Mouse (Mus musculus): ENCODE measurements around the gene Cd109. TPM values are rescaled to one million over a fixed set of nuclear protein-coding genes. Genes with fewer than 3 reads are reported as not detected.
A peak's percentile ranks its signal among the peaks of the same experiment; 100 is the strongest.

Cd109 gene
- polyA plus RNA-seq, 1 experiment = 4.1 TPM

DNA sequence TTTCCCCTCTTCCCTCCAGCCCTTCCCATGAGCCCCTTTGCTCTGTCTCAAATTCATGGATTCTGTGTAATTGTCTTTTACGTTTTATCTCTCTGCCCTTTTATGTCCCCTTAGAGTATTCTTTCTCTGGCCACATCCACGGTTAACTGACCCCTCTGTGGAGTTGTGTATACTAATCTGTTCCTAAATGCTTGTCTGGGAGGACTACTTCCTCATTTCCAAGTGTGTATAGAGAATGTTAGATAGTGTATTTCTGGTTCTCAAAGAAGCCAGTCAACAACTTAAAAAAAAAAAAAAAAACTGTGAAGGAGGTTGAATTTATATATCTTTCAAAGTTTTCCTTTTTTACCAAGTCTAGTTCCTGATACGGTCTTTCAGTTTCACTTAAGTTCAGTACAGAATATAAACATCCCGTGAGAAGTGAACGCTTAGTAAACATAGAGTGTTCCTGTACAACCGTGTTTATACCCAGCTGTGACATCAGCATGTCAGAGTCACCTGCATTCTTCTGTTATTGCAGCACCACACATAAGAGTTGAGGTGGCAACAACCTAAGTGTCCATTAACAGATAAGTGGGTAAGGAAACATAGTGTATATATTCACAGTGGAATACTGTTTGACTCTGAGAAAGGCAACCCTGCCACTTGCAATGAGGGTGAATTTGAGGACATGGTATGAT is 16.5 kb downstream of the Cd109 start:
- Histone ChIP-seq H3K4me3 (ENCODE audit: insufficient read depth, low read length) (no peak overlapping the region), H3K4me1 (ENCODE audit: control insufficient read depth, insufficient read depth, low read length) (peaks cover 31% of the 10 kb centered on the region), H3K27ac (ENCODE audit: insufficient read depth, low read depth, low read length) (0 out of 2 replicates have a peak overlapping the region, but pooled peaks have one; percentile 32)
- TF ChIP-seq CTCF (IDR thresholded peaks at IDR 0.05; ENCODE audit: low read depth, low read length) (no peak), POLR2A (IDR thresholded peaks at IDR 0.05; ENCODE audit: borderline replicate concordance, low read depth, low read length) (no peak)

DNA sequence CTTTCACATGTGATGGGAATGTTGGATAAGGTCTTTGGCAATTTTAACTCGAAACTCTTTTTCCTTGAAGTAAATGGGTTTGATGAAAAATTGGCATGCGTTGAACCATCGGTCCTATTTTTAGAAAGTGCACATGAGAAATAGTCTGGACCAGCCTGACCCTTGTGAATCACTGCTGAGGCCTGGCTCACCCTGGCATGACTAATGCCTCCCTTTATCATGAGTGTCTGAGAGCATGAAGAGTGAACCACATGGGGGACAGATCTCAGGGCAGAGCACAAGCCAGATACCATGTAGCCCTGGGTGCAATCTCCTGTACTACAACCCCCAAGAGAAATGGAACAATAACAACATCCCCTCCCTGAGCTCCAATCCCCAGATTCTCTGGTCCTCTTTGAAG is 18.6 kb downstream of the Cd109 start:
- no peak overlapping the region for H3K27ac ChIP-seq (ENCODE audit: insufficient read depth, low read depth, low read length)
- H3K4me1 ChIP-seq (ENCODE audit: control insufficient read depth, insufficient read depth, low read length) = peaks cover 30% of the 10 kb centered on the region
- TF ChIP-seq POLR2A (IDR thresholded peaks at IDR 0.05; ENCODE audit: borderline replicate concordance, low read depth, low read length) = no peak
- TF ChIP-seq CTCF (IDR thresholded peaks at IDR 0.05; ENCODE audit: low read depth, low read length) = no peak
- no peak overlapping the region for H3K4me3 ChIP-seq (ENCODE audit: insufficient read depth, low read length)

GRCm38 (mm10) chr9:78641386-78641785 is 26.0 kb downstream of the Cd109 start:
- TF ChIP-seq CTCF (IDR thresholded peaks at IDR 0.05; ENCODE audit: low read depth, low read length) = no peak
- TF ChIP-seq POLR2A (IDR thresholded peaks at IDR 0.05; ENCODE audit: borderline replicate concordance, low read depth, low read length) = no peak
- no peak overlapping the region for H3K4me3 ChIP-seq (ENCODE audit: insufficient read depth, low read length)
- no peak overlapping the region for H3K27ac ChIP-seq (ENCODE audit: insufficient read depth, low read depth, low read length)
- no peaks in the 10 kb centered on the region for H3K4me1 ChIP-seq (ENCODE audit: control insufficient read depth, insufficient read depth, low read length)

DNA sequence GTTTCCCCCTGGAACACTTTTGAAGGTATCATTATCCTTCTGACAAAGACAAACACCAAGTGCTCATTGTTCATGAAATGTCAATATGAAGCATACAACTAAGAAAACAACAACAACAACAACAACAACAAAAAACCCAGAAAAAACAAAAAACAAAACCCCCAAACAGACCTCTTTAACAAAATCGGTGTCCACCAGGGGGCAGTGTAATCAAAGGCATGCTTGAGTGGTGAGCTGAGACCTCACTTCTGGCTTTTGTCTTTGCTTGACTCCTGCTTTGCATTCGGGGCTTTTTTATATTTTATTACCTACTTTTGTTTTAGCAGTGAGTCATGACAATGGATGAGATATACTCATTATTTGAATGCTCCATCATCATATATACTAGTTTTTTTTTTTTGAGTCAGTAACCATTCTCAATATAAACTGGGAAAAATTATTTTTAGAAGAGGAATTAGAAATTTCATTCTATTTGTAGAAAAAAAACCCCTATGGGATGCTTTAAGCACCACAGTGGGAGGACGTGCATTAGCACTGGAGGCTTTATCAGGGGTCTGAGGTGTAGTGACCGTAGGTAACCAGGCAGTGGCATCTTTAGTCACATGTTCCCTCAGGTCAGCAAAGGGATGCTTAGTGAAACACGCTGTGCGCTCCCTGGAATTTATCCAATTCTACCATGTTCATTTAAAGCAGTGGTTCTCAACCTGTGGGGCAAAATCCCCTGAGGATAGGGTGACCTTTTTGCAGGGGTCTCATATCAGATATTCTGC is 30.8 kb downstream of the Cd109 start:
- no peak for TF ChIP-seq CTCF (IDR thresholded peaks at IDR 0.05; ENCODE audit: low read depth, low read length)
- no peak for TF ChIP-seq POLR2A (IDR thresholded peaks at IDR 0.05; ENCODE audit: borderline replicate concordance, low read depth, low read length)
- H3K4me1 ChIP-seq (ENCODE audit: control insufficient read depth, insufficient read depth, low read length) = no peaks in the 10 kb centered on the region
- no peak overlapping the region for H3K27ac ChIP-seq (ENCODE audit: insufficient read depth, low read depth, low read length)
- no peak overlapping the region for H3K4me3 ChIP-seq (ENCODE audit: insufficient read depth, low read length)

DNA sequence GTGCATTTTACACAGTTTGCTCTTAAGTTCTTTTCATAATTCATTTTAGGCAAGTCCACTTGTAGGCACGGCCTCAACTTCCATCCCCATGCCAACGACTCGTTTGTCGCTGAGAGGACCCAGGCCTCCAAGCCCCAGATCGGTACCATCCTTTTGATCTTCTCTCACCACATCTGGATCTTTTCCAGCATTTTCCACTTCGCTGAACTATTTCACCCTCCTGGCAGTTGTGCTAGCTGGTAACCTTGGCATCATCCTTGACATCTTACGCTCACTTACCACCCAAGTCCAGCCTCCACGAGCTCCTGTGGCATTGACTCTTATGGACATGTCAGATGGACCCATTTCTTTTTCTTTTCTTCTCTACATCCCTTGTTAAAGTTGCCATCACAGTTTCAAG is 33.3 kb downstream of the Cd109 start:
- no peak overlapping the region for H3K4me3 ChIP-seq (ENCODE audit: insufficient read depth, low read length)
- H3K4me1 ChIP-seq (ENCODE audit: control insufficient read depth, insufficient read depth, low read length) = no peaks in the 10 kb centered on the region
- TF ChIP-seq CTCF (IDR thresholded peaks at IDR 0.05; ENCODE audit: low read depth, low read length) (no peak), POLR2A (IDR thresholded peaks at IDR 0.05; ENCODE audit: borderline replicate concordance, low read depth, low read length) (no peak)
- no peak overlapping the region for H3K27ac ChIP-seq (ENCODE audit: insufficient read depth, low read depth, low read length)

DNA sequence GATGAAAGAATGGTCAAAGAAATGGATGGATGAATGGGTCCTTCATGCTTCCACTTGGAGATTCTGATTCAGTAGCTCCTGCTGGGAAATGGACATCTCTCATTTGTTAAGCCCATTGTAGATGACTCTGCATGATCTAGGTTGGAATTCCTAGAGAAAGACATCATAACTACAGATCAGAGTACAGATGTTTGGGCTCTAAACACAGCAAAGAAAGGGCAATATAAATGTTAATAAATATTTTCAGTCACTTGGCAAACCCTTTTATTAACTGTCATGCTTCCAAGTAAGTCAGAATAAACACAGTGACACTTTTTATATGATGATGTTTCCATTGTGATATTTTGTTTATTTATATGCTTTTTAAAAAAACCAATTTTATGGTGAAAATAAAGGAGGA is 34.1 kb downstream of the Cd109 start:
- TF ChIP-seq CTCF (IDR thresholded peaks at IDR 0.05; ENCODE audit: low read depth, low read length) (no peak), POLR2A (IDR thresholded peaks at IDR 0.05; ENCODE audit: borderline replicate concordance, low read depth, low read length) (no peak)
- no peak overlapping the region for H3K27ac ChIP-seq (ENCODE audit: insufficient read depth, low read depth, low read length)
- H3K4me1 ChIP-seq (ENCODE audit: control insufficient read depth, insufficient read depth, low read length) = no peaks in the 10 kb centered on the region
- H3K4me3 ChIP-seq (ENCODE audit: insufficient read depth, low read length) = no peak overlapping the region

DNA sequence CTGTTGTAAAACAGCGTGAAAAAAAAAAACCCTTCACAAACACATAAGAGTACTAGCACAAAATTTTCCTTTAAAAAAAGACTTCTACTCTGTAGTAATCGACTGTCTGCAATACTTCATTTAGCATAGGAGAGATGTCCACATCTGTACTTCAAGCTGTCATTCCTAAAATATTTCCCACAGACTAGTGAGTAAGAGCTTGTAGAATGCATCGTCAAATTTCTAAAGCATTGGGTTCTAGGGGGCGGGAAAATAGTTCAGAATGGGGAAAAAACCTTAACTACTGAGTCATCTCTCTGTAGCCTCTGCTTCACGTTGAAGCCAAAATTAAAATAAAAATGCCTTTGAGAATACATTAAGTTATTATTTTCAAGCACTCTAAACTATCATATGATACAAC is 42.2 kb downstream of the Cd109 start:
- TF ChIP-seq POLR2A (IDR thresholded peaks at IDR 0.05; ENCODE audit: borderline replicate concordance, low read depth, low read length) (no peak), CTCF (IDR thresholded peaks at IDR 0.05; ENCODE audit: low read depth, low read length) (no peak)
- no peak overlapping the region for H3K27ac ChIP-seq (ENCODE audit: insufficient read depth, low read depth, low read length)
- H3K4me3 ChIP-seq (ENCODE audit: insufficient read depth, low read length) = no peak overlapping the region
- H3K4me1 ChIP-seq (ENCODE audit: control insufficient read depth, insufficient read depth, low read length) = no peaks in the 10 kb centered on the region

DNA sequence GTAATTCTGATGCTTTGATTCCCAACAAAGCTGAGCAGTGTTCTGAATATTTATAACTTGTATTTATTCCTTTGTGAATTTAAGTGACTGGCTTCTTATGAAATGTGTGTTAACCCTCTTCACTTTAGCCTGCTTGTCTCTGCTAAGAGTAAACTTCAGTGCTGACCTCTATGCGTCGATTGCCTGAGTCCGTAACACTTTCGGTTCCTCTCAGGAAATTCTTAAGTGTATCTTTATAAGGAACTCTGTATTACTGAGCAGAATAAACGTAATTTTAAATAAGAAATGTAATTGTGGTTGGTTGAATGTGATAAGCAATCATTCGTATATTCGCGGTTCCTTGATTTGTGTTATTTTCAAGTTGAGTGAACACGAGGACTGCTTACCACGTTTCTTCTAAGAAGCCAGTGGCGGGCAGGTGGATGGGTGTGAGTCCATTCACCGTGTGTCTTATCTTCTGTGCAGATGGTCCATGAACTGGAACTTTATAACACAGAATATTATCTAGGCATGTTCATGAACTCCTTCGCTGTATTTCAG is 56.2 kb downstream of the Cd109 start:
- H3K27ac ChIP-seq (ENCODE audit: insufficient read depth, low read depth, low read length) = no peak overlapping the region
- H3K4me1 ChIP-seq (ENCODE audit: control insufficient read depth, insufficient read depth, low read length) = peaks cover 2% of the 10 kb centered on the region
- H3K4me3 ChIP-seq (ENCODE audit: insufficient read depth, low read length) = no peak overlapping the region
- TF ChIP-seq POLR2A (IDR thresholded peaks at IDR 0.05; ENCODE audit: borderline replicate concordance, low read depth, low read length) = no peak
- no peak for TF ChIP-seq CTCF (IDR thresholded peaks at IDR 0.05; ENCODE audit: low read depth, low read length)

DNA sequence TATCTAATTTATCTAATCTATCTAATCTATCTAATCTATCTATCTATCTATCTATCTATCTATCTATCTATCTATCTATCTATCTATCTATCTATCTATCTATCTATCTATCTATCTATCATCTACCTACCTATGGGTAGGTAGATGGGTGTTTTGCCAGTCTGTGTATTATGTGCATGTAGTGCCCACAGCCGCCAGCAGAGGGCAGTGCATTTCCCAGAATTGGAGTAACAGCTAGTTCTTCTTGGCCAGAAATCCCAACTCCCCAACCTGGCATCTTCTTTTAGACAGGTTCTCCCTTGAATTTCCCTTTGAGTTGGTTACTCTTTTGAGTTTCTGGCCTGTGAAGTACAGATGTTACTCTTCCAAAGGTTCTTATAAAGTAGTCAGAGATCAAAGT is 85.3 kb downstream of the Cd109 start:
- H3K4me1 ChIP-seq (ENCODE audit: control insufficient read depth, insufficient read depth, low read length) = no peaks in the 10 kb centered on the region
- no peak for TF ChIP-seq POLR2A (IDR thresholded peaks at IDR 0.05; ENCODE audit: borderline replicate concordance, low read depth, low read length)
- peak; percentile 55 for TF ChIP-seq CTCF (IDR thresholded peaks at IDR 0.05; ENCODE audit: low read depth, low read length)
- H3K4me3 ChIP-seq (ENCODE audit: insufficient read depth, low read length) = no peak overlapping the region
- no peak overlapping the region for H3K27ac ChIP-seq (ENCODE audit: insufficient read depth, low read depth, low read length)
